Mouse (Mus musculus): ENCODE data around the gene Fam208b.

GRCm38 (mm10) chr13:3609780-3610117 lies 1.2 kb downstream of the Fam208b start:
- TF ChIP-seq CTCF (IDR thresholded peaks at IDR 0.05; ENCODE audit: low read depth, low read length) (no peak), POLR2A (IDR thresholded peaks at IDR 0.05; ENCODE audit: extremely low read depth, insufficient read depth, low read length) (no peak)

All from liver, adult 2 months (tissue).